Mouse (Mus musculus): ENCODE measurements around the gene Slco3a1.

GRCm38 (mm10) chr7:74303081-74303480 is 251.5 kb downstream of the Slco3a1 start:
- TF ChIP-seq CTCF (IDR thresholded peaks at IDR 0.05; ENCODE audit: low read depth, low read length) (no peak), EP300 (IDR thresholded peaks at IDR 0.05; ENCODE audit: insufficient read depth, low read depth, low read length) (no peak)

Data from ES-Bruce4 (cell line).